Mouse (Mus musculus): ENCODE data around the gene Vpreb3.
A peak's percentile ranks its signal among the peaks of the same experiment; 100 is the strongest.

Vpreb3 gene

GRCm38 (mm10) chr10:75975216-75975615, 32.4 kb downstream of the Vpreb3 start:
- DNase-seq = peak in 1 of 2 experiments; percentile 27

GRCm38 (mm10) chr10:75978119-75978834, 35.4 kb downstream of the Vpreb3 start:
- no peak for DNase-seq

GRCm38 (mm10) chr10:75978835-75979157, 35.9 kb downstream of the Vpreb3 start:
- DNase-seq = no peak

GRCm38 (mm10) chr10:75979432-75979831, 36.6 kb downstream of the Vpreb3 start:
- no peak for DNase-seq

- DNase-seq = no peak
Observed at GRCm38 (mm10) chr10:75990430-75991042, 47.7 kb downstream of the Vpreb3 start.

GRCm38 (mm10) chr10:75993616-75994240, 50.9 kb downstream of the Vpreb3 start:
- peak in 1 of 2 experiments; percentile 22 for DNase-seq

GRCm38 (mm10) chr10:75994531-75995210, 51.8 kb downstream of the Vpreb3 start:
- peak; percentile 62 to 64 for DNase-seq

- peak; percentile 59 to 67 for DNase-seq
Observed at GRCm38 (mm10) chr10:75995463-75995862, 52.6 kb downstream of the Vpreb3 start.

GRCm38 (mm10) chr10:75996315-75996714, 53.5 kb downstream of the Vpreb3 start:
- no peak for DNase-seq
